Mouse (Mus musculus): Measurements from ENCODE around the gene Kiss1r.
A peak's percentile ranks its signal among the peaks of the same experiment; 100 is the strongest.

The Kiss1r gene

GRCm38 (mm10) chr10:79897316-79898245 lies 19.2 kb upstream of the Kiss1r start:
- DNase-seq (ENCODE audit: low spot score): no peak

- no peak for DNase-seq (ENCODE audit: low spot score)
Measured at GRCm38 (mm10) chr10:79900951-79901410, 15.8 kb upstream of the Kiss1r start.

- no peak for DNase-seq (ENCODE audit: low spot score)
Measured at GRCm38 (mm10) chr10:79906712-79907111, 10.1 kb upstream of the Kiss1r start.

GRCm38 (mm10) chr10:79907415-79907814 lies 9.4 kb upstream of the Kiss1r start:
- no peak for DNase-seq (ENCODE audit: low spot score)

- DNase-seq (ENCODE audit: low spot score): peak; percentile 92
Measured at GRCm38 (mm10) chr10:79908167-79909091, 8.3 kb upstream of the Kiss1r start, which contains the start of gene Med16. TSS of gene Med16 (minus strand) at chr10:79908923.

GRCm38 (mm10) chr10:79909092-79909922 lies 7.5 kb upstream of the Kiss1r start:
- no peak for DNase-seq (ENCODE audit: low spot score)

GRCm38 (mm10) chr10:79910556-79910955 lies 6.2 kb upstream of the Kiss1r start, which contains the start of gene Gm26602:
TSS of gene Gm26602 (plus strand) at chr10:79910856.
- no peak for DNase-seq (ENCODE audit: low spot score)

- DNase-seq (ENCODE audit: low spot score): no peak
Measured at GRCm38 (mm10) chr10:79912412-79912811, 4.4 kb upstream of the Kiss1r start.

- no peak for DNase-seq (ENCODE audit: low spot score)
Measured at GRCm38 (mm10) chr10:79914131-79914947, 2.4 kb upstream of the Kiss1r start.

- no peak for DNase-seq (ENCODE audit: low spot score)
Measured at GRCm38 (mm10) chr10:79914948-79915596, 1.7 kb upstream of the Kiss1r start.

- DNase-seq (ENCODE audit: low spot score): no peak
Measured at GRCm38 (mm10) chr10:79916081-79916480, 690 bp upstream of the Kiss1r start.

- no peak for DNase-seq (ENCODE audit: low spot score)
Measured at GRCm38 (mm10) chr10:79917532-79918100, 845 bp downstream of the Kiss1r start.

GRCm38 (mm10) chr10:79918231-79919078 lies 1.7 kb downstream of the Kiss1r start:
- no peak for DNase-seq (ENCODE audit: low spot score)

- no peak for DNase-seq (ENCODE audit: low spot score)
Measured at GRCm38 (mm10) chr10:79919251-79919849, 2.6 kb downstream of the Kiss1r start.

GRCm38 (mm10) chr10:79920056-79920890 lies 3.5 kb downstream of the Kiss1r start:
- no peak for DNase-seq (ENCODE audit: low spot score)

- DNase-seq (ENCODE audit: low spot score): no peak
Measured at GRCm38 (mm10) chr10:79920958-79921535, 4.3 kb downstream of the Kiss1r start, which contains the start of gene R3hdm4. TSS of gene R3hdm4 (minus strand) at chr10:79921208.

GRCm38 (mm10) chr10:79921572-79921971 lies 4.8 kb downstream of the Kiss1r start:
- DNase-seq (ENCODE audit: low spot score): no peak
